Mouse (Mus musculus) neural tube, embryonic 12.5 days (tissue): ENCODE data around the gene Dnajc3. TPM values are rescaled to one million over a fixed set of nuclear protein-coding genes. Genes with fewer than 3 reads are reported as not detected.

Source experiments
- ATAC-seq: fragments of 200-750 bp; cut with Nextera tagmentation; 2 replicates; pipeline ENCODE4 v1.8.0; 2017; ENCODE audit warnings: low read depth, mild to moderate bottlenecking, moderate TSS enrichment, moderate library complexity; ENCODE audit not compliant: low FRiP score
- H3K27ac ChIP-seq: fragments of 300-500 bp; sonication (generic); 2 replicates; pipeline ENCODE4 v1.5.1; 2016
- H3K27me3 ChIP-seq: fragments of 300-500 bp; sonication (generic); replicated peaks from 2 replicates; pipeline ENCODE4 v1.6.1; 2016; ENCODE audit warnings: mild to moderate bottlenecking
- H3K36me3 ChIP-seq: fragments of 300-500 bp; sonication (generic); 2 replicates; pipeline ENCODE4 v1.6.1; 2016; ENCODE audit warnings: mild to moderate bottlenecking
- H3K4me1 ChIP-seq: fragments of 300-500 bp; sonication (generic); 2 replicates; pipeline ENCODE4 v1.6.1; 2016
- H3K4me2 ChIP-seq: fragments of 300-500 bp; sonication (generic); replicated peaks from 2 replicates; pipeline ENCODE4 v1.6.1; 2016; ENCODE audit warnings: mild to moderate bottlenecking
- H3K4me3 ChIP-seq: fragments of 300-500 bp; sonication (generic); 2 replicates; pipeline ENCODE4 v1.5.1; 2016
- H3K9ac ChIP-seq: fragments of 300-500 bp; sonication (generic); 2 replicates; pipeline ENCODE4 v1.6.1; 2016; ENCODE audit warnings: mild to moderate bottlenecking
- H3K9me3 ChIP-seq: fragments of 300-500 bp; sonication (generic); 2 replicates; pipeline ENCODE4 v1.6.1; 2016; ENCODE audit warnings: mild to moderate bottlenecking
- WGBS: fragments of 180-500 bp; shearing (Covaris S2); methylation state at CpG from one replicate; pipeline ENCODE4 v1.1.7; 2016; 5-methylcytosine and 5-hydroxymethylcytosine counted together
- polyA plus RNA-seq: library from polyadenylated mRNA; unstranded; fragments of >200 nt; fragmentation: Nextera tagmentation; extraction: Ambion mirVana; gene quantifications from 2 replicates; pipeline ENCODE4 v1.2.1, GENCODE M21; 2016

The Dnajc3 gene
- 25.6 and 26.4 TPM in 2 replicates for polyA plus RNA-seq

DNA sequence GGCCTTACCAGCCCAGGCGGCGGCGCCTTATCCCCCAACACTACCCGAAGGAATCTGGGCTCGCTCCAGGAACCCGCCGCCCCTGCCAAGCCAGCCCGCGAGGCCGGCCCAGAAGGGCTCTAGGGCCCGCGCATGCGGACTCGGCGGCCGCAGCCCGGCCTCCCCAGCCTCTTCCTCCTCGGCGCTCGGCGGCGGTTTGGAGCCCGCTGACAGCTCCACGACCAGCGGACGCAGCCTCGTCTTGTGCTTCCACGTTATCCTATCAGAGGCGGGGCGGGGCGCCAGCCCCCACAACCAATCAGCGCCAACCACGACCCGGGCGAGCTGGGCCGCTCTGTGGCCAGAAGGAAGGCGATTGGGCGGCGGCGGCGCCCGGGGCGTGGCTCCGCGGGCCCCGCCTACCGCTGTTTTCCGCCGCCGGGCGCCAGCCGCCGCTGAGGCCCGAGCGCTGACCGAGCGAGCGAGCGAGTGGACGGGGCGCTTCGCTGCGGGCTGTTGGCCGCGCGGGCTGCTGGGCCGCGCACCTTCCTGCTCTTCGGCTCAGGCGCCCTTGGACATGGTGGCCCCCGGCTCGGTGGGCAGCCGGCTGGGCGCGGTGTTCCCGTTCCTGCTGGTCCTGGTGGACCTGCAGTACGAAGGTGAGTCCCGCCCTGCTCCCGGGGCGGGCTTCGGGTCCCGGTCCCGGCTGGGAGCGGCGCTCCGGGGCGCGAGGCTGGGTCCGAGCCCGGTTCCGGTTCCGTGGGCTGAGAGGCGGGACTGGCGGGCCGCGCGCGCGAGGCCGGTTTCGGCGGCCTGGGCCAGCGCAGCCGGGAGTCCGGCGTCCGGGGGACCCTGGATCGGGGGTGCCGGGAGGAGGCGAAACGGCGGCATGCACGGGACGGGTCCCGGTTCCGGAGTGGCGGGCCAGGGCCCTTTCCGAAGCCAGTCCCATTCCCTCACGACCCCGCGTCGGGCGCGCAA is at the start of gene Dnajc3:
Gene Dnajc3, plus strand, starts transcription at position 444 of the 960 bp plus-strand sequence.
- Histone ChIP-seq H3K27me3 (no peaks in the 10 kb centered on the region), H3K4me1 (peaks cover 10% of the 10 kb centered on the region; the same call in 1 of the 2 replicates), H3K36me3 (no peaks in the 10 kb centered on the region), H3K4me3 (peak within 1 kb of the TSS; percentile 97), H3K9ac (peak within 1 kb of the TSS; percentile 97), H3K9me3 (no peaks in the 10 kb centered on the region), H3K27ac (peak within 1 kb of the TSS; percentile 72), H3K4me2 (peak within 1 kb of the TSS; percentile 76)
- peak; percentile 99 for ATAC-seq
- WGBS: under 1% methylated on average over 121 of the region's 124 CpGs

DNA sequence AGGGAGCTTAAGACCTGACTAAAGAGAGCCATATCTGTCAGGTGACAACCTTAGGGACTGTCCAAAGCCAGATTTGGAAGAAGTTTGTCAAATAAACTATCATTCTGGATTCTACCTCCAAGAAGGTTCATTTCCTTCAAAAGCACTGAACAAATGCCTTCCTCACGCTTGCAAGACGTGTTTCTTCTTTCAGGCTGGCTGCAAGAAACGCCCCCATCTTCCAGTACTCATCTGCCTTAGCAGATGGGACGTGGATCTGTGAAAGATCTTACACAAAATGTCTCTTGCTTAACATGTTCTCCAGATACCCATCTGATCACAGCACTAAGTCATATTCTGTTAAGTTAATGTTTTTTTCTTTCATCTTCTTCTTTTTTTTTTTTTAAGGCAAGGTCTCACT is 47.7 kb upstream of the Dnajc3 start:
- Histone ChIP-seq H3K27ac (no peak overlapping the region), H3K4me3 (no peak overlapping the region), H3K27me3 (no peaks in the 10 kb centered on the region), H3K36me3 (peaks cover 82% of the 10 kb centered on the region), H3K9me3 (no peaks in the 10 kb centered on the region), H3K9ac (no peak overlapping the region), H3K4me2 (no peak overlapping the region), H3K4me1 (no peaks in the 10 kb centered on the region)
- WGBS: 88% methylated on average over 4 of the region's 4 CpGs
- ATAC-seq: no peak

DNA sequence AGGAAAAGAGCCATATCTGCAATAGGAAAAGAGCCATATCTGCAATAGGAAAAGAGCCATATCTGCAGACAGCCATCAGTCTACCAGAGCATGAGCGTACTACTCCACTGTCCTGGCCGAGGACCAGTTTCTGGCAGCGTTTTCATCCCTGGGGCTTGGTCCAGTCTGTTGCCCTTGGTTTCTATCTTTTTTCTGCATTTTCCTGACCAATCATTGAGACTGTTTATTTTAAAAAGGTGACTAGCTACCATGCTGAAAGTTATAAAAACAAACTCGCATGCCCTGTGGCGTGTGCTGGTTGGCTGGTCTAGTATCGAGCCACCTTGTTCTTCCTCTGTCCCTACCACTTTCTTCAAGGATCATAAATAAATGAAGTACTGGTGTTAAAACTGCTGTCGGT is 42.5 kb upstream of the Dnajc3 start:
- 92% methylated on average over 7 of the region's 7 CpGs for WGBS
- Histone ChIP-seq H3K9ac (no peak overlapping the region), H3K36me3 (peaks cover 83% of the 10 kb centered on the region), H3K4me1 (no peaks in the 10 kb centered on the region), H3K27ac (no peak overlapping the region), H3K4me2 (no peak overlapping the region), H3K9me3 (no peaks in the 10 kb centered on the region), H3K4me3 (no peak overlapping the region), H3K27me3 (no peaks in the 10 kb centered on the region)
- ATAC-seq: no peak

DNA sequence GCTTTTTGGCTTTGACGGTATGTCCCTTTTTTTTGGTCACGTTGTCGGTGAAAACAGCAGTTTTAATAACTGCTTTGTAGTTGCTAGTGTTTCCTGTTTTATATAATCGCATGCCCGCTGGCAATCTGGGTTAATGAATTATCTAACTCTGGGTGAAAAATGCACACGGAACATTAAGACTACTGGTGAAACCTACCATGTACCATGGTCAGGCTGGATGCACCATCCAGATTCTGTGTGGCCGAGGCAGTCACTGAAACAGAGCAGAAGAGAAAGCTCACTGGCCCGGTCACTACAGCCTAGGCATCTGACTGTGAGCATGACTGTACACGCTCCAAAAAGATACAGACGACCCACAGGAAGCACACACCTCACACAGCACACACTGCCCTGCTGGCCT is 42.1 kb upstream of the Dnajc3 start:
- Histone ChIP-seq H3K36me3 (peaks cover 87% of the 10 kb centered on the region), H3K4me2 (no peak overlapping the region), H3K4me1 (no peaks in the 10 kb centered on the region), H3K9me3 (no peaks in the 10 kb centered on the region), H3K27ac (no peak overlapping the region), H3K27me3 (no peaks in the 10 kb centered on the region), H3K9ac (no peak overlapping the region), H3K4me3 (no peak overlapping the region)
- no peak for ATAC-seq
- 92% methylated on average over 10 of the region's 10 CpGs for WGBS

DNA sequence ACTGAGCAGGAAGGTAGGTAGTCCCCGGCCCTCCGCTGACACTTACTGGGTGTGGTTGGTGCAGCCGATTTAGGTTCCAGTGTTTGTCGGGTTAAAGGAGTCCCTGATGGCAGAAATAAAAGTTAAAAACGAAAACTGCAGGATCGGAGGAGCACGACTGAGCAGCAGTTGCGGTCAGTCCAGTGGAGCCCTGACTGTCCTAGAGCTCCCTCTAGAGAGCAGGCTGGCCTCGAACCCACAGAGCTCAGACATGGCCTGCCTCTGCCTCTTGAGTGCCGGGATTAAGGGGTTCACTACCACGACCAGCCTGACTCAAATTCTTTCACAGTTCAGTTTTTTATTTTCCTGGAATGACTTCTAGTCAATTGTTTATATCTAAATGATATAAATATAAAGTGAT is 37.8 kb upstream of the Dnajc3 start:
- peaks cover 7% of the 10 kb centered on the region; the same call in 1 of the 2 replicates for H3K4me1 ChIP-seq
- no peak overlapping the region for H3K4me2 ChIP-seq
- H3K27me3 ChIP-seq: no peaks in the 10 kb centered on the region
- H3K36me3 ChIP-seq: peaks cover 85% of the 10 kb centered on the region
- H3K4me3 ChIP-seq: no peak overlapping the region
- no peak overlapping the region for H3K27ac ChIP-seq
- H3K9me3 ChIP-seq: no peaks in the 10 kb centered on the region
- ATAC-seq: no peak
- no peak overlapping the region for H3K9ac ChIP-seq
- 87% methylated on average over 11 of the region's 11 CpGs for WGBS

DNA sequence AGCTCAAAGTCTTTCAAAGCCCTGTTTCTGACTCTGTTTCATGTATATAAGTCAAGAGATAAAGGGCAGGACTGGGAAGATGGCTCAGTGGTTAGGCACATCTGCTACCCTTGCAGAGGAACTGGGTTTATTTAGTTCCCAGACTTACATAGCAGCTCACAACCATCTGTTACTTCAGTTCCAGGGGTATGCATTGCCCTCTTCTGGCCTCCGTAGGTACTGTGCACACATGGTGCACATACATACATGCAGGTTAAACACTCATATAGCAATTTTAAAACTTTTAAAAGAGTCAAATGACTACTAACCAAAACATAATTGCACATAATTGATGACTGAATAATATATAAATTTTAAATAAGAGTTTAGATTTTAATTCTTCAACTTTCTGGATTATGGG is 36.9 kb upstream of the Dnajc3 start:
- Histone ChIP-seq H3K27me3 (no peaks in the 10 kb centered on the region), H3K4me3 (no peak overlapping the region), H3K9ac (no peak overlapping the region), H3K4me2 (no peak overlapping the region), H3K9me3 (no peaks in the 10 kb centered on the region), H3K36me3 (peaks cover 75% of the 10 kb centered on the region), H3K27ac (no peak overlapping the region), H3K4me1 (peaks cover 7% of the 10 kb centered on the region; the same call in 1 of the 2 replicates)
- whole genome bisulfite sequencing: 94% methylated on average over 1 of the region's 1 CpGs
- no peak for ATAC-seq

DNA sequence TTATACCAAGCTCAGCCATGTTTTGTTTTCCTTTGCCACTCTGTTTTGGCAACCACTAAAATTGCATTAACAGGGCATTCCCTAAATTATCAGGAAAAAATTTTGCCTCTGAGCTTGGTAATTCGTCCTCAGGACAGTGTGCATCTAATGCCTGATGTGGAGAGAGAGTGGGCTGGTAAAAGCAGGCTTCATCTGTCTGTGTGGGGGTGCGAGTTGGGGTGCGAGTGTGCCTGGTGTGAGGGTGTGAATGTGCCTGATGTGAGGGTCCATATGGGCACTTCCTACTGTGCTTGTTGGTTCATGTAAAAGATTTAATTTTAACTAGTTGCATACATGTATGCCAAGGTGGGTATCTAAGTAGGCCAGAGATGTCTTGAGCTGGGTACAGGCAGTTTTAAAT is 34.4 kb upstream of the Dnajc3 start:
- Histone ChIP-seq H3K9me3 (no peaks in the 10 kb centered on the region), H3K4me1 (peaks cover 7% of the 10 kb centered on the region; the same call in 1 of the 2 replicates), H3K9ac (no peak overlapping the region), H3K4me3 (no peak overlapping the region), H3K27me3 (no peaks in the 10 kb centered on the region), H3K36me3 (peaks cover 77% of the 10 kb centered on the region), H3K27ac (no peak overlapping the region), H3K4me2 (no peak overlapping the region)
- no peak for ATAC-seq
- 84% methylated on average over 3 of the region's 3 CpGs for WGBS

DNA sequence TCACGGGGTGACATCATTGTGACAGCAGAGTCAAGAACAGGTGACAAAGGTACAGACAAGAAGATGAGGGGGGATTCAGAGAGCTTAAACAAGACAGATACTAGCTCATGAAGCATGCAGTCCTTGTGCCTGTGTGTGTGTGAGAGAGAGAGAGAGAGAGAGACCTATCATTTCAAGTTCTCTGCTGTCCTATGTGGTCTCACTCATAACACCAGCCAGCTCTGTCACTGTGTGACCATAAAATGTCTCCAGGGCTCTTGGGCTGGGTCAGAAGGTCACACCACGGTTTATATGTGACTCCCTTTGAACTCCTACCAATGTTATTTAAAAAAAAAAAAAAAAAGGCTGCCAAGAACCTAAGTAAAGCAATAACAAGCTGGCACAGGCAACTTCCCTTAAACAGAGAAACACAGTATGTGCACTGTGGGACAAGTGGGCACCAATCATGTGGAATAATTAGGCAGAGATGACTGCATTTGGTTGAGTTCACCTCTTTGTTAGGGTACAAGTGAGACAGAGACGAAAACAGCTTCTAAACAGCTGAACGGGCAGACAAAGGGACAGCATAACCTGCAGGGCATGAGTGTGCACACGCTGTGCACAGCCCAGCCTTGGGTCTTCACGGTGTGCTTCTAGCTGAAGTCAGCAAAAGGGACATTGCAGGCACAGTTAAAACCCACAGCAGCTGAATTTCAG is 33.8 kb upstream of the Dnajc3 start:
- no peak overlapping the region for H3K27ac ChIP-seq
- H3K9me3 ChIP-seq: no peaks in the 10 kb centered on the region
- H3K9ac ChIP-seq: no peak overlapping the region
- no peaks in the 10 kb centered on the region for H3K27me3 ChIP-seq
- 25% methylated on average over 6 of the region's 6 CpGs for WGBS
- no peak overlapping the region for H3K4me2 ChIP-seq
- H3K36me3 ChIP-seq: peaks cover 76% of the 10 kb centered on the region
- no peak overlapping the region for H3K4me3 ChIP-seq
- H3K4me1 ChIP-seq: peaks cover 7% of the 10 kb centered on the region; the same call in 1 of the 2 replicates
- ATAC-seq: peak; percentile 78

DNA sequence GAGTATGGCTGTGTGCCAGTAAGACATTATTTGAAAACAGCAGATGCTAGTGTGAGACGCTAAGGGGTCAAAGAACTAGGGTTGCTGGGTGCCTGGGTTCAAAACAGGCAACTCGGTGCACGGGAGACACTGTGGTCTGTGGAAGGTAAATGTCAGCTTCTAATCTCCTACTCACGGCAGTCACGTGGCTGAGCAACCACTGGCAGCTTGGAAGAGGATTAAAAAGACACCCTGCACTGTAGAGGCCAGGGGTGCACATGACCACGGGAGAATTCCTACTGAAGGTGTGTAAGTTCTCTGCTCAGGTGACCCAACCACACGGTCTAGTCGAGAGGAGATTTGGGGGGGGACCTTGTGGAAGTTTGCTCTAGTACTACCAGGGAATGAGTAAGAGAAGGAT is 30.2 kb upstream of the Dnajc3 start:
- H3K4me1 ChIP-seq: peaks cover 7% of the 10 kb centered on the region; the same call in 1 of the 2 replicates
- H3K27ac ChIP-seq: no peak overlapping the region
- H3K27me3 ChIP-seq: no peaks in the 10 kb centered on the region
- 90% methylated on average over 8 of the region's 8 CpGs for WGBS
- H3K4me2 ChIP-seq: no peak overlapping the region
- no peaks in the 10 kb centered on the region for H3K9me3 ChIP-seq
- peaks cover 73% of the 10 kb centered on the region for H3K36me3 ChIP-seq
- no peak overlapping the region for H3K9ac ChIP-seq
- no peak overlapping the region for H3K4me3 ChIP-seq
- no peak for ATAC-seq

DNA sequence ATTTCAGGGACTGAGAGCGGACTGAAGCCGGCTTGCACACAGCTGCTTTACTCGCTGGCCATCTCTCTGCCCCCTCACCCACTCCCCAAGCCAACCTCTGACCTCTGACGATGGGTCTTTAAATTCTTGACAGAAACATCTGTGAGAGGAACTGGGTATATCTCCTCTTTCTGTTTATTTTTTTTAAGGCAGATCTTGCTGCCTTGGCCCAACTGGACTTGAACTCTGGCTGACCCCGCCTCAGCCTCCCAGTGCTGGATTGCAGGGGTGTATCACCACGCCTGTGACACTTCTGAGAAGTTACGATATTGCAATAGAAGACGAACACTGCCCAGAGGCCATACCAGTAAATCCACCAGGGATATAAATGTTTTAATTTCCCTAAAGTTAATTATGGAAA is 27.9 kb upstream of the Dnajc3 start:
- Histone ChIP-seq H3K27ac (no peak overlapping the region), H3K36me3 (peaks cover 78% of the 10 kb centered on the region), H3K4me3 (no peak overlapping the region), H3K4me2 (no peak overlapping the region), H3K9me3 (no peaks in the 10 kb centered on the region), H3K4me1 (no peaks in the 10 kb centered on the region), H3K9ac (no peak overlapping the region), H3K27me3 (no peaks in the 10 kb centered on the region)
- WGBS: 76% methylated on average over 8 of the region's 8 CpGs
- no peak for ATAC-seq

DNA sequence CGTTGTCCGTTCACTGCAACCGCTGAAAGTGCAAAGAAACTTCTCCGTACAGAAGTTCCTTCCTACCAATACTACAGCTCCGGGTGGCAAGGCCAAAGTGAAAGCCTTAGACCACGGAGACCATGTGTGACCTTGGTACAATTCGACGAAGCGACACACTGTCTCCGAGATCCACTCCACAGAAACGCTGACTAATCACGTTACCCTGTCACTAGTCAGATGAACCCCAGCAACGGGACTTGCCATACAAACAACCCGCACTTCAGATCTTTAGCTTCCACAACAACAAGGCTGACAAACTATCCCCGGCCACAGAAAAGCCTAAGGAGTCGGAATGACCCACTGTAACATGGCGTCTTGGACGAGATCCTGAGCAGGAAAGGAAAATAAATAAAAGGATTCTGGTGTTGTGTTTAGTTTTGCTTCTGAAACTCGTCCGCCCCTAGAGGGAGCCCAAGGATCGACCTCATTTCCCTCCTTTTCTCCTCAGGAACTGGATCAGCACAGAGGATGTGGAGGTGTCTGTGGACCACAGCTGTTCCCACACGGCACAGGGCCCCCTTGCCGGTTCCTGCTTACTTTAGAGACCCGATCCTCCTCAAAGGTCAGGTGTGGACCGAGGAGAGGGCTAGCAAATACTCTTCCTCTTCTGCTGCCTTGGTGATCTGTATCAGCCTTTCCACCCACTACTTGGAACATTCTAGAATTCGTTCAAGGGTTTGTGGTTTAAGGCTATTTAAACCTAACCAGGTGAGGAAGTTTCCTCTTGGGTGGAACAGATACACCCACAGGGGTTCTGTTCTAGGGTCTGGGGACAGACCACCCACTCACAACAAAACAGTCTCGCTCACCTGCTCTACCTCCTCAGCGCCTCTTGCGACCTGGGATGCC is 27.2 kb upstream of the Dnajc3 start:
- Histone ChIP-seq H3K27me3 (no peaks in the 10 kb centered on the region), H3K4me1 (no peaks in the 10 kb centered on the region), H3K4me2 (no peak overlapping the region), H3K36me3 (peaks cover 81% of the 10 kb centered on the region), H3K4me3 (no peak overlapping the region), H3K27ac (no peak overlapping the region), H3K9me3 (no peaks in the 10 kb centered on the region), H3K9ac (no peak overlapping the region)
- no peak for ATAC-seq
- WGBS: 69% methylated on average over 29 of the region's 29 CpGs
